Mouse (Mus musculus) thymus, adult 18-20 months (tissue): ENCODE results near the gene Col5a1.

Source experiments
- DNase-seq, 2 experiments: peaks; one replicate each; pipeline ENCODE4 v3.0.0; 2022; ENCODE audit warnings: mixed read lengths in 2 of 2

Gene Col5a1

DNA sequence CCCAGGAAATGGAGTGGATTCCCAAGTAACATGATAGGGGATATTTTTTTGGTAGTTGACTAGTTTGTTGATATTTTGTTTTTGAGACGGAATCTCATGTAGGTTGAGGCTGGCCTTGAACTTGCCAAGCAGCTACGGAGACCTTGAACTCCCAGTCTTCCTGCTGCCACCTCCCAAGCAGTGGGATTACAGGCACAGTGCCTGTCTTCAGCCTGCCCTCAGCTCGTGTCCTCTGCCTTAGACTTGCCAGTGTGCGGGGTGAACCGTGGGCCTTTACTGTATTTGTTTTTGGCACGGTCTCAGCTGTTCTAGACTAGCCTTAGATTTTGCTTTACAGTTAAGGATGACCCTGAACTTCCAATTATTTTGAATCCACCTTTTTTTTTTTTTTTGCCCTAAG, 37.5 kb downstream of the Col5a1 start:
- DNase-seq, result no peak

- no peak for DNase-seq
These were observed 38.2 kb downstream of the Col5a1 start for GRCm38 (mm10) chr2:27924463-27924862.

DNA sequence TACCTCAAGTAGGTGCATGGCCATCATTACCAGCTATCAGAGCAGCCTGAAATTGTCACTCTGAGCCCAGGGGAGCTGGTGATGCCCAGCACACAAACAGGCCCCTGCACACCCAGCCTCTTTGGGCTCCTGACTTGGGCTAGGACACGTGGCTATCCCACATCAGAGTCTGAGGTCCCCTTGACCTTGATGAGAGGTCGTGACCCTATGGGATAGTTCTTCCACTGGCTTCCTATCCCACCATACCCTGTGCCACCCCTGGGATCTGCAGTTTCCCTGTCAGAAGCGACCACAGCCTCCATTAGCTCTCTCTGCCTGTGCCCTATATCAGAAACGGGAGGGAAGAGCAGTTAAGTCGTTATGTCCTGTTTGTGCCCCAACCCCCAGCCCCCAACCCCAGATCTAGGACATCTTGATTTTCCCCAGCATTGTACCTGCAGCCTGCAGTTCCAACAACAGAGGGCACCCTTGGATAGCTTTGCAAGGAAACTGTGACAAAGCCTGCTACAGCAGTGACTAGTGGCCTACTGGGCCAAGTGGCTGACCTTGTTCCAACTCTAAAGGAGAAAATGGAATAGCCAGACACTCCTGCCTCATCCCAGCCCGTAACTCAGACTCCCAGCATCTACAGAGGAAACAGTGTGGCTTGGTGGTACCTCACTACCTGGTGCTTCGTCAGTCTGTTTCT, 40.4 kb downstream of the Col5a1 start:
- no peak for DNase-seq

DNA sequence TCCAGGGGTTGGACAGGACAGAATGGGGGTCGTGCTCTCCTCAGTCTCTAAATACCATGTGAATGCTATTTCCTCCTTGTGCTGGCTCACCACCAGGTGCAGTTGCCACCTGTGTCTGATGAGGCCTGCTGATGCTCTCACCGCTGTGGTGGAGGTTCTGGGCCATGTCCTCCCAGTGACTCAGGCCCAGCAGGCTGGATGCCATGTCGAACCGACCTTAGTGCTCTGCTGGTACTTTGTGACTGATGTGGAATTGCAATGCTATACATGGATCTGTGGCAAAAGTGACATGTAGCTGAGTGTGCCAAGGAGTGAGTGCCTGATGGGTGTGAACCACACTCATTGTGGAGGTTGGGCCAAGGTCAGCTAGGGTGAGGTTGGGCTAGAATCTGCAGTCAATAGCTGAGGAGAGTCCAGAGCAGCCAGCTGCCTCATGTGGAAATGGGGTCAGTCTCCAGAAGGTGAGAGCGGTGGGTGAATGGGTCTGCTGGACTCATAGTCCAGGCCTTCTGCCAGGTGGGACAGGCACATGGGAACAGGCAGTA, 44.3 kb downstream of the Col5a1 start:
- no peak for DNase-seq

DNA sequence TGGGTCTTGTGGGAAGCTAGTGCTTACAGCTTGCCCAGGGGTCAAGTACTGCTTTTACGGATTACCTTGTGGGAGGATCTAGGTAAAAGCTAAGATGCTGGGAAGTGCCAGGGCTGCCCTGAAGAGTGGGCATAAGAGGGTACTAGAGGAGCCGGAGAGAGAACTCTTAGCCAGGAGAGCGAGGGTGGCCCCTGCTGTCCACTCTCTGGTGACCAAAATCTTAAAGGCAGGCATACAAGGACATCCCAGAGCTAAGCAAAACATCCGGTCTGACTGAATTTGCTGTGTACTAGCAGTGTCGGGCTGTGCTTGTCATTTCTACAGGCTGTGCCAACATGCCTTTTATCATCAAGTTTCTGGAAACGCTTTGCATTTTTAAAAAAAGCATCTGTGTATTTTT, 44.9 kb downstream of the Col5a1 start:
- DNase-seq, result no peak

DNA sequence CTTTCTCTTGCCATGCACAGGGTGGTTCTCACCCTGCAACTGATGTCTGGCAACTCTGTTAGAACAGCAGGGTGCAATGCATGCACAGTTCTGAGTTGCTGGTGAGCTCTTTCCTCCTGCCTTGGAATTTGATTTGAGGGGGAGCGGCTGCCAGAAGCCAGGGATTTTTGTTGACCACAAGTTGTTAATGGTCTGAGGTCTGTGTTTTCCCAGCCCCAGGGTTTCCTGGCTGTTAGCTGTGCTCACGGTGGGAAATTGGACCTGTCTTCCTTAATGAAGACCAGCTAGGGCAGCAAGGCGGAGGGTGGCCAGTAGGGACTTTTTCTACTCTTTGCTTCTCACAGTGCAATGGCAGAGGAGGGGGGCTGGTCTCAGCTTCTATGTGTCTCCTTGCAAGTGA, 45.7 kb downstream of the Col5a1 start:
- no peak for DNase-seq

GRCm38 (mm10) chr2:27934269-27934668, 48.0 kb downstream of the Col5a1 start:
- DNase-seq, result no peak

DNA sequence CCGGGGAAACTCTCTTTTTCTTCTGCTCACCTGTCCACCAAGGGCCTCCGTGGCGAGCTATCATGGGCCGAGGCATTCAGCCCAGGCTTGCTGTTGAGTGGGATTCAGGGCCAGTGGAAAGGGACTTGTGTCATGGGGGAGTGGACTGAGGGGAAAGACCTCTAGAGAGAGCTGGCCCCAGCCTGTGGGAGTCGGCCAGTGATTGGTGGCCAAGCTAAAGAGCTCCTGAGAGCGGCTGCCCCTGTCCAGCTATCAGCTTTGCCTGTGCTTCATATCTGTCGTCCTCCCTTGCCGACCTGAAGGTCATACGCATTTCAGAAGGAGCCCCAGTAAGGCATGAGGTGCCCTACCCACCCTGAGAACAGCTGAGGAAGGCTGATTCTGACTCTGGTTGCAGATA, 48.6 kb downstream of the Col5a1 start:
- no peak for DNase-seq

DNA sequence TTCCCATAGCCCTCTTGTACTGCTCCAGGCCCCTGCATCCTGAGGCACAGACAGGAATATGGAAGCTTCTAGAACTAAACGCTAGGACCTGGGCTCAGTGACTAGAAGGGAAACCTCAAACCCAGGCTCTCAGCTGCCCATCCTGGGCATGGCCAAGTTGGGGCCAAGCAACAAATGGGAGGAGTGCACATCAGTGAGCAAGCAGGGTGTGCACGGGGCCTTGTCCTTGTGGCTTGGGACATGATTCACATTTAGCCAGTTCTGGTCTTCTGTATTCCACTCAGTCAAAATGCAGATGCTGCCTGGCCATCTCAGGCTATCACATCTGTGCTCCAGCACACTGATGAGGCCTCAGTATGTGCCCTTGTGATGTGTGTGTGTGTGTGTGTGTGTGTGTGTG, 49.2 kb downstream of the Col5a1 start:
- DNase-seq, result no peak

DNA sequence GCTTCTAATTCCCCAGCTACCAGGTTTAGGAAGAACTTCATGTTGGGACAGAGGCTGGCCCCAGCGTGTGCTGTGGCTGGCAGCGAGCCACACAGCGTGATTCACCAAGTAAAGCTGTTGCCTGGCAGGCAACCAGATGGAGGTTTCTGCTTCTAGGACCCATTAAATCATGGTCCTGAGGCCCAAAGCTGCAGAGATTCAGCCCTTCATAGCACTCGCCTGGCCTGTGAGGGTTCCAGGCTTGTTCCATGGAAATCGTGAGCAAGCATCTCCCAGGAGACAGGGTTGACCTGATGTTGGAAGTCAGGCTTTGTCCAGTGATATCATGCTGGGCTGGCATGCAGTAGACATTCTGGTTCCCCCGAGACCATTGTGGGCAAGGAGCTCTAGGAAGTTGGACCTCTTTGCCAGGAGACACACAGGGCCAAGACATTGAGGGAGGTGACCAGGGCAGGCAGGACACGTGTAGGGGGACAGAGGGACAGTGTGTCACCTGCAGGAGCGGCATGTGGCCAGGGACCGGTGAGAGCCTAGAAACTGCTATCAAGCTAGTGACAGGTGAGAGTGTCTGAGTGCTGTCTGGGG, 50.5 kb downstream of the Col5a1 start:
- no peak for DNase-seq

- no peak for DNase-seq
These were observed 53.2 kb downstream of the Col5a1 start for GRCm38 (mm10) chr2:27939433-27939832.

GRCm38 (mm10) chr2:27940144-27940543, 53.9 kb downstream of the Col5a1 start:
- no peak for DNase-seq

DNA sequence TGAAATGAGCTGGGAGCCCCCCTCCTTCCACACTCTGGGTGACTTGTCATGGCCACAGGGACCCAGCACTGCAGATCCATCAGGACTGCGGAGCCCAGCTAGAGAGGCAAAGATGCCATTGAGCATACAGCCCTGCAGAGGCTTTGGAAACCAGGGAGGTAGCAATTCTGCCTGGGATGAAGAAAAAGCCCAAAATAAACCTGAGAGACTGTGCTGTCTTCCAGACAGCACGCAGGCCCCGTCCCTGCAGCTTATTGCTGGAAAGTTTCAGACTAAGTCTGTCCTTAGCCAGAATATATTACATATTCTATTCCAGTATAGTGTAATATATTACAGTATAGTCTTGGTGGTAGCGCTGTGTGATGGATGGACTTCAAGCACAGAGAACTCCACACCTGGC, 61.0 kb downstream of the Col5a1 start:
- no peak for DNase-seq

- no peak for DNase-seq
These were observed 61.7 kb downstream of the Col5a1 start for GRCm38 (mm10) chr2:27947917-27948316.

GRCm38 (mm10) chr2:27953866-27954265, 67.6 kb downstream of the Col5a1 start:
- no peak for DNase-seq

- DNase-seq, result no peak
These were observed 68.7 kb downstream of the Col5a1 start for GRCm38 (mm10) chr2:27954924-27955323.

DNA sequence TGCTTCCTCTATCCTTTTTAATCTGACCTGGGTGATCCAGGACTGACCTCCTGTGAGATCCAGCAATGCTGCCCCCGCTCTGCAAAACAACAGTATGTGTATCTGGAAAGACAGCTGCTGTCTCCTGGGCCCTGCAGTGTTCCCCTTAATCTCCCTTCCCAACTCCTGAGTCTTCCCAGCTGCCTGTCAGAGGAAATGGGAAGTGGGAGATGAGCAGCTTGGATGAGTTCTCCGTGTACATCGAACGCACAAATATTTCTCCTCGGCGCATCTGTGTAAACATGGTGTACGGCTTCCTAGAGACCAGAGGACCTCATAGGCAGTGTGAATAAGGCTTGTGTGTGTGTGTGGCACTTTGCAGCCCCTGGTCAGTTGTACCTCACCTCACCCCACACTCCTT, 70.5 kb downstream of the Col5a1 start:
- DNase-seq, result no peak

GRCm38 (mm10) chr2:27957184-27957583, 71.0 kb downstream of the Col5a1 start:
- no peak for DNase-seq

DNA sequence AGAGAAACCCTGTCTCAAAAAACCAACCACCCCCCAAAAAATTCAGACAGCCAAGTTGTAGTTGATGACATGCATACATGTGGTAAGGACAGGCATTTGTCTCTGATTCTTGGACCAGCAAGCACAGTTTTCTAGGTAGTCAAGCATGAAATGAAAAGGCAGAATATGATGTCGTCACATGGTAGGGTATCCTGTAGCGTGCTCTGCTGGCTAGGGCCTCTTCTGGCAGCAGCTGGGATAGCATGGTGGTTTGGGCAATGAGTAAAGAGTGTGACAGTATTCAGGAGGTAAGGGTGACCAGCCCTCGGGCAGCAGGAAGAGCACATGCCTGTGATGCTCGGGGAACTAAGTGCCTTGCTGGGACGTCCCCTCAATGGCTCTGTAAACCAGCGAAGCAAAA, 73.0 kb downstream of the Col5a1 start:
- no peak for DNase-seq

- no peak for DNase-seq
These were observed 75.0 kb downstream of the Col5a1 start for GRCm38 (mm10) chr2:27961190-27961589.

DNA sequence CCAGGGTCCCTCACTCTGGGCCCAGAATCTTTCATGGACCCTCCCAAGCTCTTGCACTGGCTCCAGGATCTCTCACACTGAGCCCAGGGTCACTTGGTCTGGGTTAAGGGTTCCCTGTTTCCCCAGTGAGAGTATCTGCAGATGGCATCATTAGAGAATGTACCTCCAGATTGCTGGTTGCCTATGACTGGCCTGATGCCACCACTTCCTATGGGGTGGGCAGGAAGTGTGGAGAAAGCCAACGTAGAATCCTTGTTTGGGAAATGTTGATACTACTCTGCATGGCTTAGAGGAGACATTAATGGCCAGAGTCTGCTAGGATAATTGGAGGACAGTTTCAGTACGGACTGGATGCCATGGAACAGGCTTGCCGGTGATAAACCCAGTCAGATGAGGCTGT, 76.2 kb downstream of the Col5a1 start:
- DNase-seq, result no peak

GRCm38 (mm10) chr2:27969158-27969557, 82.9 kb downstream of the Col5a1 start:
- DNase-seq, result no peak

DNA sequence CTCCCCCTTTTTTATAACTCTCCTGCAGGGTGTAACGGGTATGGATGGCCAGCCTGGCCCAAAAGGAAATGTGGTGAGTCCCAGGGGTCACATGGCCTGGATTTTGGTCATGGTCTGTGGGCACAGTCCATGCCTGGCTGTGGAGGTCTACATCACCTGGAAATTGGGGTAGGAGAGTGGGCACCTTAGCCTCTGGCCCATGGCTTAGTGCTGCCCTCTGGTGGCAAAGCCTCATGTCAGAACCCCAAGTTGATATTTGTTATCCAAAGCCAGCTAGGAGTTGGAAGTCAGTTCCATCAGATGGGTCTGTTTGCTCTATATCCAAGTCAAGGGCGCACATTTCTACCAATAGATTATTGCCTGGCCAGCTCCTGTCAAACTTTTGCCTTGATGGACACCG, 87.6 kb downstream of the Col5a1 start:
- DNase-seq, result peak; percentile 4 to 5

- DNase-seq, result no peak
These were observed 89.6 kb downstream of the Col5a1 start for GRCm38 (mm10) chr2:27975786-27976185.

DNA sequence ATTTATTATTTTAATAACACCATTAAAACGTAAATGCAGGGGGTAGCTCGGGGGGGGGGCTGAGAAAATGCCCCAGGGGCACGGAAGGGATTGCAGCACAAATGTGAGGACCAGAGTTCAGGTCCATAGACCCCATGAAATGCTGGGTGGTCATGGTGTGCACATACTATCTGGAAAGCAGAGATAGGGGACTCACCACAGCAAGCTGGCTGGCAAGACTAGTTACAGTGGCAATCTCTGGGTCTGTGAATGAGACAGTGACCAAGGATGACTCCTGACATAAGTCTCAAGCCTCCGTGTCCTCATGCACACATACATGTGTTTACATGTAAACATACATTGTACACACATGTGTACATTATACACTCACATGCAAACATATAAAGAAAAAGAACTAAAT, 90.3 kb downstream of the Col5a1 start:
- DNase-seq, result no peak
